Mouse (Mus musculus) pancreas, adult 10 weeks (tissue): ENCODE data around the gene Slc13a2. TPM values are rescaled to one million over a fixed set of nuclear protein-coding genes. Genes with fewer than 3 reads are reported as not detected.

ENCODE experiments used
- polyA plus RNA-seq: library from polyadenylated mRNA; stranded (reverse); fragments of 350-450 nt; fragmentation: Illumina TruSeq; extraction: RNeasy Lipid Tissue Mini Kit (QIAGEN cat#74804); gene quantifications from one replicate; pipeline ENCODE4 v1.2.3, GENCODE M21; 2015; ENCODE audit warnings: low read depth, low replicate concordance; ENCODE audit not compliant: insufficient read depth

The Slc13a2 gene
- polyA plus RNA-seq = not detected

DNA sequence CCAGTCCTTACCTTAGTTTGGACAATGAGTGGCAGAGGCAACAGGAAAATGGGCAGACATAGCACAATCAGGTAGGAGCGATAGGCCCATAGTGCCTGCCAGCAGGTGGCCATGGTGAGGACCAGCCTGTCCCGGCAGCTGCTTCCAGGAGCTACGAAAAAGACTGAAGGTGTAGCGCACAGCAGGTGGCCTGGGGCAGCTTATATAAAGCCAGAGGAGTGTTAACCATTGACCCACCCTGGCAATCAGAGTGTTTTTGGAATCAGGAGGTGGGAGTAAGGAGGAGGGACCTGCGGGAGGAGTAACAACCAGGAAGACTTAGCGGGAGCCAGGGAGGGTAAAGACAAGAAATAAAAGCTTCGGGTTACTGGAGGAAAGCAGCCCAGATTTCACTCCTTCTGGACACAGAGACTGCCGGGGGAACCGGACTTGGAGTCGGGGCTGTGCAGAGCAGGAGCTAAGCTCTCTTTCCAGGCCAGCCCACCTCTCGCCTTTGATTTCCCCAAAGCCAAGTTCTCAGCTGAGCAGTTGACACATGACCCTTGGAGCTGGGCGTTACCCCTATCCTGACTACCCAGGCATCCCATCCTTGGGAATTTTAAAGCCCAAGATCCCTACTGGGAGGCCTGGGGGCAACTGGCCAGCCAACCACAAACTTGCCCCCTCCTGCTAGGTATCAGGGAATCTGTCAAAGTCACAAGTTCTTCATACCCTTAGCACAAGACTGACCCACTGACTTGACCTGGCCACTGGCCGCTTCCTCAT is at the start of gene Slc13a2:
TSS of gene Slc13a2 (minus strand) at position 163 of the 765 bp plus-strand sequence.

DNA sequence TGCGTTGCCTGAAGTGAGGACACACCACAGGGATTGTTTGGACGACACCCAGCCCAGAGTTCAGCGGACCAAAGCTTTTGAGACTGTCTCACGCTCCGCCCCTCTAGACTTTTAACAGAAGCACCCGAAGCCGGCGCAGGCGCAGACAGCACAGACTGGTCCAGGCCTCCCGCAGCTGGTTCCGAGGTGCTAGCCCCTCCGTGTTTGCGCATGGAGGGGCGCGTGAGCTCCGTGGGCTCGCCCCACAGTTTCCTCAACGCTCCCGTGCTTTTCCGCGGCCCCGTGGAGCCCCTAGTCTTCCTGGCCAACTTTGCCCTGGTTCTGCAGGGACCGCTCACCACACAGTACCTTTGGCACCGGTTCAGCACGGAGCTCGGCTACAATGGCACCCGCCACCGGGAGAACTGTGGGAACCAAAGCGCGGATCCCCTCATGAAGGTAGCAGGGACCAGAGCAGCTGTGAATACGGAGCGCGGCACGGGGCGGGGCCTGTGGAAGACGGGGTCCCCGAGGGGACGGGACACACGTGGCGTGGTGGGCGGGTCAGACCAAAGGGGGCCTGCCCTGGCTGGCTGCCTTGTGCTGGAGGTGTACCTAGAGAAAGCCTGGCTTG is 43.7 kb upstream of the Slc13a2 start, which contains the start of gene Slc46a1:
TSS of gene Slc46a1 (plus strand) at position 130 of the 613 bp plus-strand sequence.

DNA sequence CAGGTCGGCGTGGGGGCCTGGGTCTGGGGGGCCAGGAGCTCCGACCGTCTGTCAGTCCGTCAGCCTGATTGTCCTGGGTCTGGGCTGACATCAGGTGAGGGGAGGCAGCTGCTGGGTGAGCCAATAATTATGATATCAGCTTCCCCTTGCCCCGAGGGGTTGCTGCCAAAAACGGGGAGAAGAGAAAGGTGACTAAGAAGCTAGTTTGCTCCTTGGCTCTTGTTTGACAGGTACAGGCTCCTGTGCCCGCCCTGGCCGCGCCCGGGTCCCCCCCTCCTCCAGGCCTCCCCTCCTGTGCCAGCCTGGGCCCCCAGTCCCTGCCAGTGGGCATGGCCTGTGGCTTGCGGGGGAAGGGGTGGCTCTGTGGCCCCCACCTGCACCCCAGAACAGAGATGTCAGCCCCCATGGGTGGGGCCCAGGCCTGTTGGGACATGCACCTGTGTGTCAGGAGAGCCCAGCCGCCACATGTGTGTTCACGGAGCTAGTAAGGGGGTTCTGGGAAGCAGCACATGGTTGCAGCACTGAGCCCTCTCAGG is 35.4 kb downstream of the Slc13a2 start, which contains the start of gene Foxn1:
TSS of gene Foxn1 (minus strand) at position 51 of the 536 bp plus-strand sequence.

Other genes with a start within 250 kb of the Slc13a2 start
- 2.8 TPM for gene Nek8, start 245.5 kb downstream of the Slc13a2 start, polyA plus RNA-seq
- gene Tlcd1, start 245.5 kb downstream of the Slc13a2 start, polyA plus RNA-seq = 4.9 TPM
- 699 TPM for gene Rpl23a, start 238.6 kb downstream of the Slc13a2 start, polyA plus RNA-seq
- gene Rab34, start 233.8 kb downstream of the Slc13a2 start, polyA plus RNA-seq = 8.5 TPM
- gene Proca1, start 228.8 kb downstream of the Slc13a2 start, polyA plus RNA-seq = 2.8 TPM
- 21.8 TPM for gene Sdf2, start 176.5 kb downstream of the Slc13a2 start, polyA plus RNA-seq
- 10.6 TPM for gene Supt6, start 176.2 kb downstream of the Slc13a2 start, polyA plus RNA-seq
- gene 2610507B11Rik, start 160.5 kb downstream of the Slc13a2 start, polyA plus RNA-seq = 29.5 TPM
- gene BC030499, start 131.4 kb downstream of the Slc13a2 start, polyA plus RNA-seq = not detected
- not detected for gene Spag5, start 120.7 kb downstream of the Slc13a2 start, polyA plus RNA-seq
- gene Aldoc, start 99.2 kb downstream of the Slc13a2 start, polyA plus RNA-seq = 1.1 TPM
- 7.7 TPM for gene Pigs, start 93.8 kb downstream of the Slc13a2 start, polyA plus RNA-seq
- 3.8 TPM for gene Unc119, start 78.7 kb downstream of the Slc13a2 start, polyA plus RNA-seq
- gene Foxn1, start 35.7 kb downstream of the Slc13a2 start, polyA plus RNA-seq = not detected
- gene Slc46a1, start 43.5 kb upstream of the Slc13a2 start, polyA plus RNA-seq = 2.1 TPM
- gene Sarm1, start 75.5 kb upstream of the Slc13a2 start, polyA plus RNA-seq = 2.0 TPM
- 22.4 TPM for gene Vtn, start 76.9 kb upstream of the Slc13a2 start, polyA plus RNA-seq
- gene Sebox, start 81.2 kb upstream of the Slc13a2 start, polyA plus RNA-seq = not detected
- 4.0 TPM for gene Tmem199, start 90.0 kb upstream of the Slc13a2 start, polyA plus RNA-seq
- 12.8 TPM for gene Poldip2, start 90.0 kb upstream of the Slc13a2 start, polyA plus RNA-seq
- 11.8 TPM for gene Tnfaip1, start 114.1 kb upstream of the Slc13a2 start, polyA plus RNA-seq
- gene Ift20, start 114.1 kb upstream of the Slc13a2 start, polyA plus RNA-seq = 65.8 TPM
- gene Tmem97, start 128.6 kb upstream of the Slc13a2 start, polyA plus RNA-seq = 164 TPM